Mouse (Mus musculus) megakaryocyte, embryonic 14.5 days (primary cell): Measurements from ENCODE around the gene Nhlrc4. TPM values are rescaled to one million over a fixed set of nuclear protein-coding genes. Genes with fewer than 3 reads are reported as not detected.

Source experiments
- H3K27me3 ChIP-seq: replicated peaks from 2 replicates; pipeline ENCODE3; 2012; ENCODE audit warnings: inconsistent platforms
- H3K36me3 ChIP-seq: replicated peaks from 2 replicates; pipeline ENCODE3; 2012; ENCODE audit warnings: low read length, inconsistent platforms, mixed read lengths
- H3K4me1 ChIP-seq: 2 replicates; pipeline ENCODE4 v1.6.1; 2012; ENCODE audit warnings: inconsistent platforms
- H3K4me3 ChIP-seq: replicated peaks from 2 replicates; pipeline ENCODE3; 2012; ENCODE audit warnings: moderate library complexity, mild to moderate bottlenecking, inconsistent platforms
- H3K9me3 ChIP-seq: 2 replicates; pipeline ENCODE4 v1.6.1; 2012; ENCODE audit warnings: inconsistent platforms
- FLI1 ChIP-seq: IDR thresholded peaks from 2 replicates; pipeline ENCODE4 v1.6.1; 2012; ENCODE audit warnings: low read length, inconsistent platforms, mixed read lengths
- GATA1 ChIP-seq: IDR thresholded peaks from 3 replicates; pipeline ENCODE4 v1.6.1; 2012; ENCODE audit warnings: mixed read lengths, low read length, inconsistent platforms, borderline replicate concordance
- polyA plus RNA-seq: library from polyadenylated mRNA; stranded (reverse); fragments of >175 nt; gene quantifications from 2 replicates; pipeline ENCODE4 v1.2.3, GENCODE M21; 2012; ENCODE audit warnings: low replicate concordance; ENCODE audit not compliant: insufficient read depth

Nhlrc4 gene
- polyA plus RNA-seq, 1 experiment: not detected

DNA sequence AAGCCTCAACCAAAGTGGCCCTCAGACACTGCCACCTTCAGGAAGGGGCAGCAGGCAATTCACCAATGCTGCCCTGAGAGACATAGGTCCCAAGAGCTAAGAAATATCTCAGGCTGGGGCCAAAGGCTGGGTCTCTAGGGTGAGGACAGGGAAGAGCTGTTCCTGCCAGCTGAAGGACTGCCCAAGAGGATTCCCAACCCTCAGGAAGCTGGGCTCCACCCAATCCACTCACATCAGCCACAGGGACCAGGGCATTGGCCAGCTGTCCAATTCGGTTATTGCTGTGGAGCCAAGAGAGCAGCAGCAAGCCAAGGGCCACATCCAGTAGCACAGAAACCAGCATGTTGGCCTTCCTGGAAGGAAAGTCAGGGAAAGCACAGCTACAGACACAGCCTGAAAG, 10.2 kb downstream of the Nhlrc4 start:
- Histone ChIP-seq H3K9me3 (no peaks in the 10 kb centered on the region), H3K36me3 (peaks cover 93% of the 10 kb centered on the region), H3K27me3 (no peaks in the 10 kb centered on the region), H3K4me1 (peaks cover 14% of the 10 kb centered on the region), H3K4me3 (no peak overlapping the region)
- no peak for TF ChIP-seq GATA1
- TF ChIP-seq FLI1: no peak

DNA sequence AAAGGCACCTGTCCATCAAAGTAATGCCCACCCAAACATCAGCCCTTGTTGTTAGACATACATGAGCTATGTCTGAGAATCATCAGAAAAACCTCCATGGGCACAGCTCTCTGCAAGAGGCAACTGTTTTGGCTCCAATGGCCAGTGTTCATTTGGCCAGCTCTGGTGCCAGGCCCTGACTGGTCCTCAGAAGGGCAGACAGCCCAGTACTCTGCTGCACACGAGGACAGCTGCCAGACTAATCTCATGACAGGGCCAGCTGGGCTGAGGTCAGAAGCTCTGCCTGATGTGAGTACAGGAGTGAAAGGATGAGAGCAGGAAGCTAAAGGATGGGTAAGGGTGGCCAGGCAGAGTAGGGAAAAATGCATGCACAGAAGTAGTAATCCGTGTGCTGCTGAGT, 19.4 kb downstream of the Nhlrc4 start:
- H3K36me3 ChIP-seq: peaks cover 61% of the 10 kb centered on the region
- no peak for TF ChIP-seq GATA1
- no peak for TF ChIP-seq FLI1
- no peaks in the 10 kb centered on the region for H3K9me3 ChIP-seq
- no peak overlapping the region for H3K4me3 ChIP-seq
- no peaks in the 10 kb centered on the region for H3K27me3 ChIP-seq
- peaks cover 26% of the 10 kb centered on the region for H3K4me1 ChIP-seq

DNA sequence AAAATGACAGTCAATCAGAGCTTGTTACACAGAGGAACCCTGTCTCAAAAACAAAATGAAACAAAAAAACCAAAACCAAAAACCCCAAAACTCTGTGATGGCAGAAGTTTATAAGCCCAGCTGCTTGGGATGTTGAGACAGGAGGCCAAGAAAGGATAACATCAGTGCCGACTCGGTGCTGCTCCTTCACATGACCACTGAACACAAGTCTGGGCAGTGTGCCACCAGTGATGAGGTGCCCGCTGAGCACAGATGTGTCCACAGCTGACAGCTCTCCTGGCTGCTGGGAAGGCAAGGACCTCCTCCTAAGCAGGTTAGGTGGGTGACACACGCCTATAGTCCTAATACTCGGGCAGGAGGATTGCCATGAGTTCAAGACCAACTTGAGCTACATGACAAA, 22.6 kb downstream of the Nhlrc4 start:
- TF ChIP-seq GATA1 (no peak), FLI1 (no peak)

DNA sequence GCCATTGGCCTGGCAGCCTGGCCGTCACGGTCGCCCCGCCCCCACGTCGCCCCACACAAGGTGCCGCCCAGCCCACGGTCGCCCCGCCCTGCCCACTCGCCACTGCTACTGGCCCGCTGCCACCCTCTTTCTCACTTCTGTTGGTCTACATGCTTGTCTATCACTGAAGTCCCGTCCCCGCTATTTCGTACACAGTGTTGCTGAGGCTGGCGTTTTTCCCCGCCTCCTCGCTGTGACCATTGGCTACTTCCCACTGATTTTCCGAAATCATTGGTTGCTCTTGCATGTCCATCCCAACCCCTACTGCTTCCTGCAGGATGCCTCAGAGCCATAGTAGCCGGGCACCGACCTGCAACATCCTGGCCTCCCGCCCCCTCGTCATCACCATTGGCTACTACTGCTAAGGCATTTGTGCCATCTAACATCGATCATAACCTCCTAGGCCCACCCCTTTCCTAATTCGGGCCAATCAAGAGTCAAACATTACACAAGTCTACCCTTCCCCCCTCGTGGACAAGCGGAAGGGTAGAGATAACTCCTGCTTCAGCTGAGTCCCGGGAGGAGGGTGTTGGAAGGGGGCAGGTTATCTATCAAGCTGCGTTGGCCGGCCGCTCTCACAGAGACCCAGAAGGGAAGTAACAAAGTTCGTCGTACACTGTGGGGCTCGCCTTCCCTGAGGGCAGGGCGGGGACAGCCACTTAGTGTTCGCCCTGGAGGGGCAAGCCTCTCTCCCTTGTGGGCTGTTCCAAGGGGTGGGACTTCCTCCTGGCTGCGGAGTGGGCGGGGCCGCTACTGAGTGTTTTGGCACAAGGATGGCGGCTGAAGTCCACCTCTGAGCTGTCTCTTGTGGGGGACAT, 24.7 kb downstream of the Nhlrc4 start:
- Histone ChIP-seq H3K36me3 (peaks cover 35% of the 10 kb centered on the region), H3K4me1 (peaks cover 55% of the 10 kb centered on the region), H3K9me3 (no peaks in the 10 kb centered on the region), H3K27me3 (peaks cover 2% of the 10 kb centered on the region), H3K4me3 (peak overlapping the region; percentile 100)
- 0 out of 3 replicates have a peak, but pooled peaks have one; percentile 30 for TF ChIP-seq GATA1
- no peak for TF ChIP-seq FLI1

More for the DNA sequence above, 22.6 kb downstream of the Nhlrc4 start:
- Histone ChIP-seq H3K36me3 (peaks cover 41% of the 10 kb centered on the region), H3K9me3 (no peaks in the 10 kb centered on the region), H3K4me1 (peaks cover 40% of the 10 kb centered on the region), H3K4me3 (peak overlapping the region; percentile 68), H3K27me3 (no peaks in the 10 kb centered on the region)

DNA sequence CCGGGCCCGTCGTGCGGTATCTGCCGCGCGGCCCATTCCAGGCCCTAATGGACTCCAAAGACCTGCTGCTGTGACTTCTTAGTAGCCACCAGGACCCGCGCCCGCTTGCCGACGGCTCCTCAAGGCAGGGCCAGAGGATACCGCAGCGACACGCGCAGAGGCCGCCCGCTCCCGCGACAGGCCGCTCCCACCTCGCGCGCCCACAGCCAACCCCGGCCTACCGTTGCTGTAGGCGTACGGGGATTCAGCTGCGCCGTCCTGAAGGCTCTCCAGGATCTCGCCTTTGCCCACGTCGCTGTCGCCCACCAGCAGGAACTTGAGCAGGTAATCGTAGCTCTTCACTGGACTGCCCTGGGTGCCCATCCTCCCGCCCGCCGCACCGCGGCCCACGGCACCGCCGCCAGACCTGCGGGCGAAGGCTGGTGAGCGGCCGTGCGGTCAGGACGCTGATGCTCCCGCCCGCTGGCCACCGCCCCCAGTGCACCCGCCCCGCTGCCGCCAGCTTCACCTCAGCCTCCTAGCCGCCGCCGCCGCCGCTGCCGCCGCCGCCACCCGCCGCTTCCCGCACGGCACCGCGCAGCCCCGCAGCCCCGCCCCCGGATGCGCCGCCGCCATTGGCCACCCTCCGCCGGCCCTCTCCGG, 25.5 kb downstream of the Nhlrc4 start, which contains the start of gene Rab40c:
Gene Rab40c (minus strand): TSS at position 584 of the 642 bp plus-strand sequence.
- Histone ChIP-seq H3K27me3 (peaks cover 2% of the 10 kb centered on the region), H3K4me1 (peaks cover 63% of the 10 kb centered on the region), H3K4me3 (peak within 1 kb of the TSS; percentile 100), H3K36me3 (peaks cover 36% of the 10 kb centered on the region), H3K9me3 (no peaks in the 10 kb centered on the region)
- no peak for TF ChIP-seq GATA1
- no peak for TF ChIP-seq FLI1

DNA sequence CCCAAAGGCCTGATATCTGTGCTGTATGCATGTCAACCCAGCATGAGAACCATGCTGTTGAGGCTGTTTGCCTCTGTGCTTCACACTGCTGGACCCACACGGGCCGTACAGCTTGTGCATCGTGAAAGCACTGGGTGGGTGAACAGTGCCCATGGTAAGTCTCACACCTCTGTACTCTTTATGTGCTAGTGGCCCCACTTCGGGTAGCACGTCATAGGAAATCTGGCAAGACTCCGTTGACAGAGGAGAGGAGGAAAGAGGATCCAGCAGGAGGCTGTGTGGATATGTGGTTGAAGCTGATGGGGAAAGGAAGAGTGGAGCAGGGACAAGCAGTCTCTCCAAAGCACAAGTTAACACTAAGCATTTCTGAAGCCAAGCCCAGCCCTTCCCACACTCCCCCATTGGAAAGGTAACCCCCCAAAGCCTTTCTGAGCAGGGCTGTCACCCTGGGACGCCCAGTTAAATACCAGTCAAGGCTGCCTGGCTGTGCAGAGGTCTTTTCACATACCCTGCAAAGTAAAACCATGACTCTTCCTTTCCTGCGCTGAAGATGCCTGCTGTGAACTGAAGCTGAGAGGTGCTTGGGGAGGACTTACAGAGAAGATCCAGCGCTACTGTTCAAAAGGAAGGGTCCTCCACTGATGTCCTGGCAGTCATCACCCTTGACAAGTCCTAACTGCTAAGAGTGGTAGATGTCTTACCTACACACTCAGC, 26.6 kb downstream of the Nhlrc4 start:
- H3K4me3 ChIP-seq: peak overlapping the region; percentile 100
- no peaks in the 10 kb centered on the region for H3K9me3 ChIP-seq
- peaks cover 2% of the 10 kb centered on the region for H3K27me3 ChIP-seq
- TF ChIP-seq GATA1 (no peak), FLI1 (no peak)
- peaks cover 34% of the 10 kb centered on the region for H3K36me3 ChIP-seq
- H3K4me1 ChIP-seq: peaks cover 74% of the 10 kb centered on the region

DNA sequence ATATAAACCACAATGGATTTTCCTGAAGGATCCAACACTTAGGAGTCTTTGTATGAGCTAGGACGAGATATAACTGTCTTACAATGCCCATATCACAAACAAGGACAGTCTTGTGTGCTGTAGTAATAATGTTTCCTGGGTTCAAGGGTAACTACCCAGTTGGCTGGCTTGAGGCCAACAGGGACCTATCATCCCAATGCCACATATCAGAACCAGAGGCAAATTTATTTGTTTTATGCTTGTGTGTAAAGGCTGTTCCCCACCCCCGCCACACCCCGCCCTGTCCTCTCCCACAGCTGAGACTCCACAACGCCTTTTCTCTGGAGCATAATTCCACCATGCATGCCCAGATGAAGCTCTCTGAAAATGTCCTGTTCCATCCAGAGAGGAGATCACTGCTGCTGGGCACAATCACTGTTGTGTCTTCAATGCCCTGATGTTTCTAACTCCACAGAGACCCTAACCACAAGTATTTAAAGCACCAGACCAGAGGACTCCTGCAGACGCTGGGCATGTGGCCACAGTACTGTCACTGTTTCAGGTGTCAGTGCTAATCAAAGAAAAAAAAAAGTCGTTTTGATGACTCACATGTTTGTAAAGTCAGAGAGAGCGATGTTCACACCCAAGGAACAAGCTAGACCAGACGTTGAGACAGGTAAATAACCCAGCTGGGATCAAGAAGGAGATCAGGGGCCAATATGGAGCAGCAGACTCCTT, 27.7 kb downstream of the Nhlrc4 start:
- H3K4me1 ChIP-seq: peaks cover 76% of the 10 kb centered on the region
- no peak for TF ChIP-seq GATA1
- no peak for TF ChIP-seq FLI1

DNA sequence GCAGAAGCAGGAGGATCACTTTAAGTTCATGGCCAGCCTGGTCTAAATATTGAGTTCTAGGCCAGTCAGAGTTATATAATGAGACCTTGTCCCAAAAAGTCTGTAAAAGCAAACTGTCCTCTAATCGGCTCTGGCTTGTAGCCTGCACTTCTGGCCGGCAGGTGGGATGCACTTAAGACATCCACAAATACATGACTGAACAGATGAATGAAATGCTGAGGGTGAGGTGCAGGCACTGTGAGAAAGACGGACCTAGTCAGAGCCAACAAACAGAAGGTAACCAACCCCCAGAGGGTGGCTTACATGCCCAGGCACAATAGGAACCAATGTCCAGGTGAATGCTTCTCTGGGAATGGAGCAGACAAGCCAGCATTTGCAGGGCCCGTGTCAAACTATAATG, 30.5 kb downstream of the Nhlrc4 start:
- TF ChIP-seq GATA1: no peak
- no peak for TF ChIP-seq FLI1
- H3K4me1 ChIP-seq: peaks cover 72% of the 10 kb centered on the region
- no peaks in the 10 kb centered on the region for H3K9me3 ChIP-seq
- H3K27me3 ChIP-seq: peaks cover 2% of the 10 kb centered on the region
- H3K36me3 ChIP-seq: peaks cover 52% of the 10 kb centered on the region
- peak overlapping the region; percentile 59 for H3K4me3 ChIP-seq

More for the DNA sequence above, 27.7 kb downstream of the Nhlrc4 start:
- Histone ChIP-seq H3K36me3 (peaks cover 38% of the 10 kb centered on the region), H3K9me3 (no peaks in the 10 kb centered on the region), H3K27me3 (peaks cover 2% of the 10 kb centered on the region), H3K4me3 (no peak overlapping the region)

DNA sequence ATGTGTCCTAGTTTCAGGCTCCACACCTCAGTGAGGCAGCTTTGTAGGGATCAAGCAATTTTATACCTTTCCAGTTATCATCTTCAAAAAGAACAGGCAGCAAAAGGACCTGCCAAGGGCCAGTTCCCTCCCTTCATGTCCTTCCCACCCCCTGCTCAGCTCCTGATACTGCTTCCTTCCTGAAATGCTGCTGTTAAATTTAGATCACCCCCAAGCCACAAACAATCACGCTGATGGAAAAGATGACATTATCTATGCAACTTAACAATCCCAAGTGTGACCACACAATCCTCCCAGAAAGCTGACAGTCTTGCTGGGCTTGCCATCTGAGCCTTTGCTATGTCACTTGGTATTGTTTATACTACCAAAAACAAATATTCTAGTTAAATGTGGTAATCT, 30.9 kb downstream of the Nhlrc4 start:
- Histone ChIP-seq H3K9me3 (no peaks in the 10 kb centered on the region), H3K4me3 (peak overlapping the region; percentile 74), H3K36me3 (peaks cover 52% of the 10 kb centered on the region), H3K4me1 (peaks cover 69% of the 10 kb centered on the region), H3K27me3 (peaks cover 2% of the 10 kb centered on the region)
- TF ChIP-seq GATA1: no peak
- TF ChIP-seq FLI1: no peak
